Mouse (Mus musculus): ENCODE results near the gene Snap47. TPM values are rescaled to one million over a fixed set of nuclear protein-coding genes. Genes with fewer than 3 reads are reported as not detected.

Snap47 gene
- total RNA-seq, 2 experiments from 2014 or later = 384 to 420 TPM

DNA sequence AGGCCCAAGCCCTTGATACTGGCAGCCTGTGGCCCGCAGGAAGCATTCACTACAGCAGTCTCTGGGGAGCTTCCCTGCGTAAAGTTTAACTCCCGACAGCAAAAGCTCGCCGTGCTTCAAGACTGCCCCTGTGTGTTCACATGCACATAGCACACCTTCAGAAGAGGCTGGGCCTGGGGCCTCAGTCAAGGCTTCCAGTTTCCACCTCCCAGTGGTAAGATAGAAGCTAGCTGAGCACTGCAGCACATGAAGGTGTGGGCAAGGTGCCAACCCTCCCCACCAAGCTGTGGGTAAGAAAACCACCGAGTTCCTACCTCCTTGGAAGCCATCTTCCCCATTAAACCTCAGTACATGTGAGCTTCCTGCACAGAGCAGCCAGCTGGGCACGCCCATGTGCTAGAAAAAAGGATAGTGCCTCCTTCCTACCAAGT lies 25.3 kb downstream of the Snap47 start:
- DNase-seq (ENCODE audit: low spot score in 2 of 2) = peak; percentile 44 to 62
- intact Hi-C loops (cut with DNase I) = loop anchor here (2.0 kb wide), 1 partner anchor 117 kb away; no protein-coding TSS in a partner anchor

- no peak for DNase-seq (ENCODE audit: low spot score in 2 of 2)
- intact Hi-C loops (cut with DNase I) = no loop called here
These were observed 27.9 kb downstream of the Snap47 start for GRCm38 (mm10) chr11:59423010-59423588.

DNA sequence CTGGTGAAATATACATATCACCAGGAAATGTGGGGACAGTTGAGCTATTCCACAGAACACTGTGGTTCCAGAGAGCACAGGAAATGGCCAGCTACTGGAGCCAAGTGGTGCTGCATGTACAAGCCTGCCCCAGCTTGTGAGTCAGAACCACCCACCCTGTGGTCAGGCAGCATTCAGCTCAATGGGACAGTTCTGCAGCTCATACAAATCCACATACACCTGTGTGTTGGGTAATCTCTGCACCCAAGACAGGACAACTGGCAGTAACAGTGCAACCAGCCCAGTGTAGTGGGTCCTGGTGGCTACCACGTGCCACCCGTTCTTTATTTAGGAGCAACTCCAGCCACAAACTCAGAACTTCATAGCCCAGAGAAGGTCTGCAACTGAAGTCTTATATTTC lies 29.0 kb downstream of the Snap47 start:
- DNase-seq (ENCODE audit: low spot score in 2 of 2) = no peak
- intact Hi-C loops (cut with DNase I) = no loop called here

- intact Hi-C loops (cut with DNase I) = no loop called here
These were observed 29.6 kb downstream of the Snap47 start for GRCm38 (mm10) chr11:59421436-59421835.

GRCm38 (mm10) chr11:59418708-59419107 lies 32.3 kb downstream of the Snap47 start:
- no peak for DNase-seq (ENCODE audit: low spot score in 2 of 2)
- intact Hi-C loops (cut with DNase I) = no loop called here

More at GRCm38 (mm10) chr11:59421436-59421835, 29.6 kb downstream of the Snap47 start:
- no peak for DNase-seq (ENCODE audit: low spot score in 2 of 2)

DNA sequence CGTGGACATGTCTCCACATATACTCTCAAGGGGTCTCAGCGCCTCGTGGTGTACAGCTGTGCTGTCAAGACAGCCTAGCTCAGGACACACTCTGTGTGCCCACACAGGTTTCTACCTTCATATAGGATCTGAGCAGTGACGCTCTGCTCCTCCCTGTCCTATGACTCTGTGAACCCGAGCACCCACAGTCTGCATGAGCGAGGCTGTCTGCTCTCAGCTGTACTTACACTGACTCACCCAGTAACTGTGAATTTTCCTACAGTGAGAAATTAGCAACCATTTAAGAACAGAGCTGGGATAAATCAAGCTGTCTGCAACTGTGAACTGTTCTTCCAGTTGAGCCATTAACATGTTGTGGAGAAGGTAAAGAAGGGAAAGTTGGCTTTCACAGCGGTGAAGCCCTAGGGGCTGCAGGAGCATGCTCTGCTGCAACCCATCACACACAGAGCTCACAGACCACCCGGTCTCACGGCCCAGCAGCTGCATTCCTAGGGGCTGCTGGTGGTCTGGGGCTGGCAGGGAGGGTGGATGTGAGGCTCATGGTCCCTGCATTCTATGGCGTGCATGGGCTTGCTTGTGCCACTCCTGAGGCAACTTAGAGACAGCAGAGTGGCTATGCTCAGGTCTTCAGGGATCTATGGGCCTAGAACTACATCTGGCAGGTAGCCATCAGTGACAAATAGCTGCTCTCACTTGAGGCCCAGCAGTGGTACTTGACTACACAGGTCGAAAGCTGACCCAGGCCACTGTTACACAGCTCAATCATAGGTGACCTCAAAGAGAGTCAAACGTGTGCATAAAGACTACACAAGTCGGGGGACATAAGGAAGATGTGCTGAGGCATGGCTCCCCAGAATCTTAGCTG lies 37.8 kb downstream of the Snap47 start:
- DNase-seq (ENCODE audit: low spot score in 2 of 2) = peak; percentile 35 to 67
- intact Hi-C loops (cut with DNase I) = no loop called here

GRCm38 (mm10) chr11:59412058-59412457 lies 38.9 kb downstream of the Snap47 start:
- intact Hi-C loops (cut with DNase I) = no loop called here
- no peak for DNase-seq (ENCODE audit: low spot score in 2 of 2)

DNA sequence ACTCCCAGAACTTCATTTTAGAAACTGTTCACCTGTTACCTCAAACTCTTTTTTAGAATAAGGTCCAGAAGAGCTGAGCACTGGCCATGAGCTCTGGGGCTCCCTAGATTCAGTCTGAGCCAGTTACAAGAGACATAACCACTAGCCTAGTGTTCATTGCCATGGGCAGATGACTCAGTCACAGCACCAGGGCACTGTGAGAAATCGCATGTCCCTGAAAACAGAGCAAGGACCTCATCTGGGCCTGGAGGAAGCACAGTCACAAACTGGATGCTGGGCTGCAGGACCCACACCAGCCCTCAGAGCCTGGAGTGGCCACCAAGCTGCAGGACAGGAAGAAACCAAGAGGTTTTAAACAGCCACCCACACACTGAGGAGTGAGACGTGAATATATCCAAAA lies 40.1 kb downstream of the Snap47 start:
- no peak for DNase-seq (ENCODE audit: low spot score in 2 of 2)
- intact Hi-C loops (cut with DNase I) = no loop called here

- no peak for DNase-seq (ENCODE audit: low spot score in 2 of 2)
- intact Hi-C loops (cut with DNase I) = no loop called here
These were observed 45.2 kb downstream of the Snap47 start for GRCm38 (mm10) chr11:59405761-59406160.

DNA sequence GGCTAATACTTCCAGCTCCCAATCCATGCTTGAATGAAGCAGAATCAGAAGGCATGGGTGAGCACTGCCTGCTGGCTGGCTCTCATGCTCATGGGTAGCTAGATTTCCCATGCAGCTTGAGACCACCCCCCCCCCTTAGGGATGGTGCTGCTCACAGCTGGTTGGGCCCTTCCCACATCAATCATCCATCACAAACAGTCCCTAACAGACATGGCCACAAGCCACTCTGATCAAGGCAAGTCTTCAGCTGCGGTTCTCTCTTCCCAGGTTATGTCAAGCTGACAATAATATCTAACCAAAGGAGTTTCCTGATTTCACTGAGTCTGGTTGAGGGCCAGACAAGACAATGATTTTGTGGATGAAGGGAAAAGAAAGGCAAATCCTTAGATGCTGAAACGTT lies 50.1 kb downstream of the Snap47 start:
- intact Hi-C loops (cut with DNase I) = no loop called here
- DNase-seq (ENCODE audit: low spot score in 2 of 2) = no peak

DNA sequence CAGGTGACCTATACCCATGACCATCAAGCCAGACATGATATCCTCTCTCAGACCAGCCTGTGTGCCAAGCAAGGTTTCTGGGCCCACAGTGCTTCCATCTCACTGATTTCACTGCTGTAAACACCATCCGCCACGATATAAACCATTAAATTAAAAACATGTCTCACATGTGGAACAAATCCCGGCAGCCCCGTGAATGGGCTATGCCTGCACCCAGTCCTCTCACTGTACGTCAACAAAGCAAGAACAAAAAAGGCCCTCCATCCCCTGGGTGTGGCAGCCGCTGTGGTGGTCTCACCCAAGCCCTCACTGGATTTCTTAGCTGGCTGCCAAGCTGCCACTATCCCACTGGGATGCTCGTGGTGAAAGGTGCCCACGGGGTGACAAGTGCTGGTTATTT lies 51.2 kb downstream of the Snap47 start:
- no peak for DNase-seq (ENCODE audit: low spot score in 2 of 2)
- intact Hi-C loops (cut with DNase I) = no loop called here

DNA sequence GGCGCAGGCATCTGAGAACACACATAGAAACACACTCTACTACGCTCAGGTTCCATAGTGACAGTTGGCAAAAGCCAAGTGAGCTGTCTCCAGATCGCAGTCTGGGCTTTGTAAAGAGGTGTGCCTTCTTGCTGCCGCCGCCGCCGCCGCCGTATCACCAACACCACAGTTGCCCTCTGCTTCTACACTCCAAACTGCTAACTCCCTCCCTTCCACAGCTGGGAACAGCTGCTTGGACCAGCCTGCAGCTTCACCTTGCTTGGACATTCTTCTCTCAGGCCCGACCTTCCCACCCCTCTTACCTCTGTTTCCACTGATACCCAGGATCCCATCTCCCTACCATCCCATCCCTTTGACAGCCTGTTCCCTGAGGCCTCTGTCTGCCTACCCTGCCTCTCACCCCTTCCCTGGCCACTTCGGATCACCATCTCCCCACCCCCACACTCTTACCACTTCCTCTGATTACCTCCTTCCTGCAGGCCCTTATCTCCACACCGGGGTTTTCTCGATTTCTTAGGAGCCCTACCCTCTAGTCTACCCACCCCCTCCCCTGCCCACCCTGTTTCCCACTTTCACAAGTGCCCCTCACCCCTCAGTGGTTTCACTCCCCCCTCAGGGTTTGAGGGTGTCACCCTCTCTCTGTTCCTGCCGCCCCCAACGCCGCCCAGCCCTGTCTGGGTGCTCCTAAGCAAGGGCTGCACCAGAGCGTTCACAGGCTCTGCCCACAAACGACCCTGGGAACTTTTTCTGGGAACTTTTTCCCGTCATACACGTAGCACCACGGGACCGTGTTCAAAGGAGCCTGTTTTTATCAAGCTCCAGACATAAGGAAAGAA lies 53.2 kb downstream of the Snap47 start:
- no peak for DNase-seq (ENCODE audit: low spot score in 2 of 2)
- intact Hi-C loops (cut with DNase I) = no loop called here

- no peak for DNase-seq (ENCODE audit: low spot score in 2 of 2)
- intact Hi-C loops (cut with DNase I) = no loop called here
These were observed 56.5 kb downstream of the Snap47 start for GRCm38 (mm10) chr11:59394451-59394850.

DNA sequence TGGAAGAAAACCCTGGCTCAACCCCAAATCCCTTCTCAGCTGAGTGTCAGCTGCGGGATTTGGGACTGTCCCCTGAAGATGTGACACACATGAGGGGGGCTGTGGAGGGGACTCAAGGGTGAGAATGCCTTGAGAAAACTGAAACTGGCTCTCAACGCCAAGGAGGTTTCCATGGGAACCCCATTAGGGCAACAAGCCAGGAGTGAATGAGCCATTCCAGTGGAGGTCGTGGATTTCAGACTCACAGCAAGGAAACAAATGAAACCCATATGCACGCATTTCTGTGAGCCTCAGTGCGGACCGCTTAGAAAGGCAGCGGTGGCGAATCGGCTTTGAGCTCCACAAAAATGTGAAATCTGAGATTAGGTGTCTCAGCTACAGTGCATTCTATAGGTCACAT lies 57.4 kb downstream of the Snap47 start:
- peak; percentile 27 to 35 for DNase-seq (ENCODE audit: low spot score in 2 of 2)

GRCm38 (mm10) chr11:59392300-59392699 lies 58.7 kb downstream of the Snap47 start:
- no peak for DNase-seq (ENCODE audit: low spot score in 2 of 2)
- intact Hi-C loops (cut with DNase I) = no loop called here

More for the DNA sequence above, 57.4 kb downstream of the Snap47 start:
- intact Hi-C loops (cut with DNase I) = no loop called here

- DNase-seq (ENCODE audit: low spot score in 2 of 2) = no peak
- intact Hi-C loops (cut with DNase I) = no loop called here
These were observed 60.5 kb downstream of the Snap47 start for GRCm38 (mm10) chr11:59390470-59390869.

GRCm38 (mm10) chr11:59389617-59390016 lies 61.4 kb downstream of the Snap47 start:
- no peak for DNase-seq (ENCODE audit: low spot score in 2 of 2)
- intact Hi-C loops (cut with DNase I) = no loop called here

DNA sequence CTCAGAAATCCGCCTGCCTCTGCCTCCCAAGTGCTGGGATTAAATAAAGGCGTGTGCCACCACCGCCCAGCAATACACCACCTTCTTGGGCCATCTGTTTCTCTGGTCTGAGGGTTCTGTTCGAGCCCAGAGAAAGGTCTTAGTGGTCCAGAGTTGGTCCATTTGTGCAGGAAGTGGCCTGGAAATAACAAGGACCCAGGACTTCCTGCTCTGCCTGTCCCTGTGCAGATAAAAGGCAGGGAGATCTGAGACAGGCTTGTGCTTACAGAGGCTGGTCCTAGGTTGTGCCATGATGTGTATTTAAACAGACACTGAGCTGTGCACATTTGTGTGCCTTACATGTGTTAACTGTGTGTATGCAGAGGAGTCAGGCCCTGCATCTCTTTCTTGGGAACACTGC lies 62.2 kb downstream of the Snap47 start:
- DNase-seq (ENCODE audit: low spot score in 2 of 2) = no peak
- intact Hi-C loops (cut with DNase I) = no loop called here

- no peak for DNase-seq (ENCODE audit: low spot score in 2 of 2)
- intact Hi-C loops (cut with DNase I) = no loop called here
These were observed 63.5 kb downstream of the Snap47 start for GRCm38 (mm10) chr11:59387471-59387870.

- DNase-seq (ENCODE audit: low spot score in 2 of 2) = no peak
- intact Hi-C loops (cut with DNase I) = no loop called here
These were observed 65.9 kb downstream of the Snap47 start for GRCm38 (mm10) chr11:59385123-59385522.
